Mouse (Mus musculus): ENCODE results near the gene Lypd1.

Gene Lypd1

DNA sequence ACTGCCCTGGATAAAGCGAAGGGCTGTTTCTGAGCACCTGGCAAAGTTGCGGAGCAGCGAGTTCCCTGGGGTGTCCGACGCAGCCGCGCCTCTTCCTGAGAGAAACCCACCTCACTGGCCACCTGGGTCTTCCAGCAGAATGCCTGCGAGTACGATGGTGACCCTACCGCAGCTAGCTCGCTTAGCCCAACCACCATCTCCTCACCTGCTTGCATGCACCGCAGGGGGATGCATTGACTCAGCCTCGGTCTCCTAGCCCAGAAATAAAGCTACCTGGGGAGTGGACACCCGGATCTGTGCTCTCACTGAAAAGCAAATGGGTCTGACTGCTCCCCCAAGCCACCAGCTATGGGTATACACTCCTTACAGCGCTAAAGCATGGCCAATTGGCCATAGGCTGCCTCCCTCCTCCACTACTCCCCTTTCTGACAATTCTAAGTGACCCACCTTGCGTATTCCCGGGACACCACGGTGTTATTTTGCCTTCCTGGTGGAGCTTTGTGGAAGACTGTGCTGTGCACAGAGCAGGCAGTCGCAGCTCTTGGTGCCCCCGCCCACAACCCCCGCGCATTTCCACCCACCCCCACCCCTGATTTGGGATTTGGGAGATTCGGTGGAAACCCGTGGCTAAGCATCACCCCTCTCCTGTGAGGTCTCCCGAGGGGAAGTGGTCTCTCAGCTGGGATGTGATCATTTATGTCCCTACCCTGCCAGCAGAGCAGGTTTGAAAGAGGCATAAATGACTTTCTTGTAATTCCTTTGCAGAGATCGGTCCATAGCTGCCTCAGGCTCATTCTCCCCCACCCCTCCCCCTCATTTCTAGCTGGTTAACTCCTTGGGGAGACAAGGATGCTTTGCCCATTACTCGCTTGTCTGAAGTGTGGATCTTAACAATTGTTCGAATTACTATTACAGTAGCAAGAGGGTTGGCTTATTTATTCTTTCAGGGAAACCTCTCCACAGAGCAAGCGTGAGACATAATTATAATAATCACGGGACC is at the start of gene Lypd1:
Gene Lypd1, minus strand, starts transcription at position 501 of the 1,000 bp plus-strand sequence.
- DNase-seq = no peak

DNA sequence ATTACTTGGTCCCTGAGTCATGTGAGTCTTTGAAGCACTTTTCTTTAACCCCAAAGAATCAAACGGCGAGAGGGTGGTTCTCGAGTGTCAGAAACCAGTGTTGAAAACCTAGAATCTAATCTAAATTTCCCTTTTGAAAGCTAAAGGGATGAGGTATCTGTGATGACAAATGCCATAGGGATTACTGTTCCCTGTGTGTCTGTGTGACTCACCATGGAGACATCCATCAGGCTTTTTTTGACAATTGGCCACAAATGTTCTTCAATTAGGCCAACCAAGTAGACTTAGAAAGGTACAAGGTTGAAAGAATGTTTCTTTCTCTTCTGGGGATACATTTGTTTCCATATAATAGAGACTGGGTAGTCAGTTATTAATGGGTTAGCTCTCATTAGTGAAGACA is 38.1 kb upstream of the Lypd1 start:
- DNase-seq = no peak

DNA sequence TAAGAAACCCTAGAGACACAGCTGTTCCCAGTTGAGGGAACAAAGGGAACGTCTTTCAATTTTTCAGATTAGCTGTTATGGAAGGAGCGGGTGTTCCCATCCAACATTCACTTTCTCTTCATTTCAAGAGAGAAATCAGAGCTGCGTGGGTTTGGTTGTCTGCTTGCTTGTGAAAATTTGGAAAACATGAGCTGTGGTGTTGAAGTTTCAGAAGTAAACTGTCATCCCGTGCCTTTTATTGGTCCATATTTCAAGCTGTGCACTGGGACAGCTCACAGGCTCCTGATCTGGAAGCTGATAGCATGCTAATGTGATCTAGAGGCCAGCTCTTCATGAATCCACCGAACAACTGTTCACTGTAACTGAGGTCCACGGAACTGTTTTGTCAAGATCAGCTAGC is 36.2 kb upstream of the Lypd1 start:
- no peak for DNase-seq

- DNase-seq = no peak
Observed at GRCm38 (mm10) chr1:125945136-125945535, 32.2 kb upstream of the Lypd1 start.

DNA sequence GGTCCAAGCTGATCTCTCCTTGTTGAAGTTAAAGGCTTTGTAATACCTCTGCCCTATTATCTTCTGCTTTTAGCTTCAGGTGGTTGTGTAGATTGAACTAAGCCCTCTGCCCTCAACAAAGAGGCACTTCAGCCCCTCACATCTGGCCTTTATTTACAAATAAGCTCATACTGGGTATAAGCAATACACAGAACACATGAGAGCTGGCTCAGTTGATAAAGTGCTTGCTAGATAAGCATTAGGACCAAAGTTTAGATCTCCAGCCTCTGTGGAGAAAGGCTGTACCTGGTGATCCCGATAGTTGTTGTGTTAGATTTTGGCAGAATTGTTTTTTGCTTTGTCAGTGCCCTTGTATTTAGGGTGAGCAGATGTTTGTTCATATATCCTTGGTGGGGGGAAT is 30.4 kb upstream of the Lypd1 start:
- DNase-seq = no peak

DNA sequence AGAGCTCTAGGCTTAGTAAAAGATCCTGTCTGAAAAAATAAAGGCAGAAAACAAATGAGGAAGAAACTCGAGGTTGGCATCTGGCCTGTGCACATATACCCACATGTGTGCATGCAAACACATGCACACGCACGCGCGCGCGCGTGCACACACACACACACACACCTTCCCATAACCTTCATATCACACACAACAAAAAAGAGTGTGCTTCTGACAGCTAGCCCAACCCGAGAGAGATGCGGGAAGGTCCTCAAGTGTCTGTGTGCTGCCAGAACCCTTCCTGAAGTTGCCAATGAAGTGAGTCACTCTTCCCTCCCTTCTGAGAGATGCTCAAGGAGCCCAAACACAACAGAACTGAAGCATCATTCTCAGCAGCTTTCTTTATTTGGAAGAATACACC is 12.6 kb upstream of the Lypd1 start:
- no peak for DNase-seq

DNA sequence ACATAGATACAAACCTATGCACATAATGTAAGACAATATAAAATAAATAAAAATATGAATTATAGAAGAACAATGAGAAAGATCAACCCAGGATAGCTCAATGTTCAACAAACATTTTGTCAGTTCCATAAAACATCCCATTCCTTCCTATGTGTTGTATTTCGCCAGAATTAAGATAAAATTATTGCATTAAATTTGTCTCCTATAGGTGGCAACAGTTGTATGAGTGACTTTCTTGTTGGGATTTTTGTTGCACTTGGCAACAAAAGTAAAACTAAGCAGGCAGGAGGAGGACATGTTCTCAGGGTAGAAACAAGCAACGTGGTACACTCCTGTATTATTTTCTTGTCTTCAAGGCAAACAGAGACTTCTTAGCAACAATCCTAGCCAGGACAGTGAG is 10.2 kb upstream of the Lypd1 start:
- no peak for DNase-seq

- DNase-seq = no peak
Observed at GRCm38 (mm10) chr1:125920696-125921095, 7.8 kb upstream of the Lypd1 start.

- no peak for DNase-seq
Observed at GRCm38 (mm10) chr1:125911901-125912445, 928 bp downstream of the Lypd1 start.

- DNase-seq = no peak
Observed at GRCm38 (mm10) chr1:125911337-125911900, 1.5 kb downstream of the Lypd1 start.

GRCm38 (mm10) chr1:125910871-125911265 is 2.0 kb downstream of the Lypd1 start:
- no peak for DNase-seq

- no peak for DNase-seq
Observed at GRCm38 (mm10) chr1:125910211-125910870, 2.6 kb downstream of the Lypd1 start.

GRCm38 (mm10) chr1:125893158-125893557 is 19.7 kb downstream of the Lypd1 start:
- no peak for DNase-seq

DNA sequence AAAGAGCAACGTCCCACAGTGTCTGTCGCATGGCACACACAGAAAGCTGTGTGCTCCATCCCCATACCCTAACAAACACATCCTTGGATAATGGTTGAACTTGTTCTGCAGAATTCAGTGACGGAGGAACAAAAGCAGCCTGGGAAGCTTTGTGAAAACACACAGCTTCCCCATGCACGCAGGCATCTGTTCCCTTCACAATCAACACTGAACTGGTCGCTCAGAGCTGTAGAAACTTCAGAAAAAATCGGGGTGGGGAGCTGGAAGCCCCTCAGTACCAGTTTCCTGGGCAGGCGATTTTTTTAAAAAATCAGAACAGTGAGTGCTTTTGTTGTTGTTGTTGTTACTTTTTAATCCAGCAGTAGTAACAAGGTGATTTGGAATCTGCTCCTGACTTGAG is 42.8 kb downstream of the Lypd1 start:
- DNase-seq = no peak

GRCm38 (mm10) chr1:125858631-125859030 is 54.3 kb downstream of the Lypd1 start:
- DNase-seq = no peak

DNA sequence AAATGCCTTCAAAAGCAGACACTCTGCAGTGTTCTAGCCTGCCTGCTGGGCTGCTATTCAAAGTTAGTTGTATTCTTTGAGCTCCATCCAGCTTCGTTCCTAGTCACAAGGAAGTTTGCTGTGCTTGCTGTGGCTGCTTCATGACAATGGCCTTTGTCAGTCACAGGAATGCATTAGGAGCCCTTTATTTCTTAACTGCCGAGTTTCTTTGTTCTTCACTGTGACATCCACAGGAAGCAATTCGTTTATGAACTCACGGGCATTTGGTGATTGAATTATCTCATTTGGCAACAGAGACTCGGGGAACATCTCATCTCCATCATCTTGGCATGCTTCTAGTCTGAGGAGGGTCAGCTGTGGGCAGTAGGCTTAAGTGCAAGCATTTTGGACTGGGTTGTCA is 58.3 kb downstream of the Lypd1 start:
- DNase-seq = no peak

GRCm38 (mm10) chr1:125839746-125840392 is 73.0 kb downstream of the Lypd1 start:
- DNase-seq = peak; percentile 74

- no peak for DNase-seq
Observed at GRCm38 (mm10) chr1:125837507-125837906, 75.4 kb downstream of the Lypd1 start.

- no peak for DNase-seq
Observed at GRCm38 (mm10) chr1:125823611-125824010, 89.3 kb downstream of the Lypd1 start.

DNA sequence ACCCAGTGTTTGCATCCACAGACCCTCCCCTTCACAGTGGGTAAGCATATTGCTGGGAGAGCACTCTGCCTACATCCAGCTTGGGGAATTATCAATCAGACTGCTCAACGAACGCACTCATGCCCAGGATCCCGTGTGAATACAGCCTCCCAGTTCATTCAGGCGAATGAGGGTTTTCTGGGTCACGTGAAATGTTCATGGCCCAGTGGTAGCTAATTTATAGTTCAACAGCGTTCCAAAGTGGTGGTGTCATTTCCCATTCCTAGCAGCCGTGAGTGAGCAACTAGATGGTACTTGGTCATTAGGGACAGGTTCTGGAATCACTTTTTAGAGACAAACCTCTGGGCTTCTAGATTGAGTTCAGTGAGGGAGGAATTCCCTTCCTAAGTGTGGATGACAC is 91.8 kb downstream of the Lypd1 start:
- DNase-seq = no peak

Measured in cerebellum, adult 9-10 months (tissue).